In genomic region chr7:141096649-141097056, GRCm38 (mm10) we compare ENCODE assay signal across 10 mouse cellular contexts. TPM values are rescaled to one million over a fixed set of nuclear protein-coding genes. Genes with fewer than 3 reads are reported as not detected.
A peak's percentile ranks its signal among the peaks of the same experiment; 100 is the strongest.
DNase-seq lines count a peak whose midpoint lies in the region; ATAC-seq and TF ChIP-seq lines count a peak whose summit lies in the region.
"Had no signal": no experiment of that assay in that cellular context is flagged by ENCODE, and none has a peak within 500 bp of the region (broad histone marks: within the 10 kb centered on the region; RNA-seq: fewer than 3 reads in every experiment).

No protein-coding gene starts in this region.

- no peaks in the 10 kb centered on the region for H3K9me3 ChIP-seq in E14TG2a.4 (ENCODE audit: low read length)
- no peaks in the 10 kb centered on the region for H3K9me3 ChIP-seq in midbrain, embryonic 14.5 days (ENCODE audit: control insufficient read depth, low read length)
- H3K9me3 ChIP-seq: embryonic facial prominence, embryonic 12.5 days had no signal

- 46% methylated on average over 6 of the region's 6 CpGs for WGBS in midbrain, embryonic 14.5 days

- DNase-seq in c-Kit-positive CD71-positive TER-119-negative erythroid progenitor cells, embryonic 14.5 days (ENCODE audit: low read depth): peak; percentile 53
- peak; percentile 97 for DNase-seq in induced T-regulatory cell, adult 2 months (ENCODE audit: low read depth)
- peak; percentile 86 to 88 for DNase-seq in lung, adult 18-20 months
- peak; percentile 95 to 96 for DNase-seq in spleen, postnatal 36 days (ENCODE audit: low spot score in 2 of 2)
- no peak for DNase-seq in midbrain, embryonic 14.5 days
- DNase-seq in ovary, postnatal 14 days (ENCODE audit: low spot score): no peak
- DNase-seq in right cerebral cortex, postnatal 14 days: no peak

- no peak overlapping the region for H3K27ac ChIP-seq in midbrain, embryonic 14.5 days (replicated peaks; ENCODE audit: low read depth, low read length)
- H3K27ac ChIP-seq: embryonic facial prominence, embryonic 12.5 days had no signal

- H3K27me3 ChIP-seq in E14TG2a.4 (ENCODE audit: insufficient read depth, low read length): no peaks in the 10 kb centered on the region; the same call in 1 of the 2 replicates
- H3K27me3 ChIP-seq in midbrain, embryonic 14.5 days (ENCODE audit: control insufficient read depth, insufficient read depth, low read length): peaks cover 32% of the 10 kb centered on the region

- TF ChIP-seq CTCF in E14TG2a.4 (conservative IDR thresholded peaks at IDR 0.05; ENCODE audit: low read length): no peak

- H3K4me2 ChIP-seq in midbrain, embryonic 14.5 days (ENCODE audit: low read length): no peak overlapping the region
- H3K4me2 ChIP-seq: embryonic facial prominence, embryonic 12.5 days had no signal

- peaks cover 82% of the 10 kb centered on the region for H3K4me1 ChIP-seq in E14TG2a.4 (replicated peaks; ENCODE audit: low read depth, low read length)
- 0 out of 2 replicates have a peak, but pooled peaks cover 5% of the 10 kb centered on the region for H3K4me1 ChIP-seq in midbrain, embryonic 14.5 days (ENCODE audit: control insufficient read depth, insufficient read depth, low read length)

- no peak overlapping the region for H3K9ac ChIP-seq in midbrain, embryonic 14.5 days (replicated peaks; ENCODE audit: low read length)
- H3K9ac ChIP-seq: embryonic facial prominence, embryonic 12.5 days had no signal

- peaks cover 41% of the 10 kb centered on the region for H3K36me3 ChIP-seq in E14TG2a.4 (ENCODE audit: insufficient read depth, low read length)
- no peaks in the 10 kb centered on the region for H3K36me3 ChIP-seq in midbrain, embryonic 14.5 days (ENCODE audit: control insufficient read depth, insufficient read depth, low read length)
- H3K36me3 ChIP-seq: embryonic facial prominence, embryonic 12.5 days had no signal

- ATAC-seq in midbrain, embryonic 14.5 days (ENCODE audit: low FRiP score, low TSS enrichment): no peak

- H3K4me3 ChIP-seq in E14TG2a.4 (replicated peaks; ENCODE audit: low read length): peak overlapping the region; percentile 78
- H3K4me3 ChIP-seq in midbrain, embryonic 14.5 days (replicated peaks; ENCODE audit: low read depth, low read length): no peak overlapping the region
- H3K4me3 ChIP-seq: embryonic facial prominence, embryonic 12.5 days had no signal

RNA-seq across cellular contexts. Expression of gene Sigirr, which starts 3.7 kb away (rescaled TPM):
- polyA plus RNA-seq in midbrain, embryonic 14.5 days (2014; fragmentation: Nextera tagmentation; extraction: Ambion mirVana): 1.2 and 2.1 TPM in 2 replicates

RNA-seq across cellular contexts. Expression of gene Pkp3, which starts 18.6 kb away (rescaled TPM):
- not detected in 2 replicates for polyA plus RNA-seq in midbrain, embryonic 14.5 days (2014; fragmentation: Nextera tagmentation; extraction: Ambion mirVana)
- polyA plus RNA-seq: neural tube, embryonic 14.5 days had no signal

RNA-seq across cellular contexts. Expression of gene Ano9, which starts 21.0 kb away (rescaled TPM):
- 0.14 and 0.18 TPM in 2 replicates for polyA plus RNA-seq in midbrain, embryonic 14.5 days (2014; fragmentation: Nextera tagmentation; extraction: Ambion mirVana)

RNA-seq across cellular contexts. Expression of gene Ptdss2, which starts 25.5 kb away (rescaled TPM):
- polyA plus RNA-seq in midbrain, embryonic 14.5 days (2014; fragmentation: Nextera tagmentation; extraction: Ambion mirVana): 69.4 and 77.6 TPM in 2 replicates

RNA-seq across cellular contexts. Expression of gene B4galnt4, which starts 35.7 kb away (rescaled TPM):
- 44.1 and 56.0 TPM in 2 replicates for polyA plus RNA-seq in midbrain, embryonic 14.5 days (2014; fragmentation: Nextera tagmentation; extraction: Ambion mirVana)

Comparison
In these comparisons a context has a peak if more than half of its experiments do, and no peak if none do; other contexts are left out.
1. DNase-seq: peak in c-Kit-positive CD71-positive TER-119-negative erythroid progenitor cells, embryonic 14.5 days (single experiment), induced T-regulatory cell, adult 2 months (single experiment), lung, adult 18-20 months (2 of 2) and spleen, postnatal 36 days (2 of 2); none in midbrain, embryonic 14.5 days (single experiment), ovary, postnatal 14 days (single experiment) and right cerebral cortex, postnatal 14 days (single experiment).